Mouse (Mus musculus) MEL (cell line): ENCODE data around the gene Txn2. TPM values are rescaled to one million over a fixed set of nuclear protein-coding genes. Genes with fewer than 3 reads are reported as not detected.

ENCODE experiments used
- DNase-seq: peaks from one replicate; pipeline ENCODE4 v3.0.0; 2011; ENCODE audit warnings: low read depth, low spot score
- H3K27ac ChIP-seq: 2 replicates; pipeline ENCODE4 v1.5.1; 2012; ENCODE audit warnings: low read depth, mild to moderate bottlenecking, control low read depth, low read length, moderate library complexity; ENCODE audit not compliant: control insufficient read depth
- H3K27me3 ChIP-seq, 2 experiments: fragments of 150-350 bp in 1 of 2; sonication (generic) in 1 of 2; 2 replicates each; pipeline ENCODE4 v1.6.1; 2012; ENCODE audit warnings: low read length in 2 of 2, mild to moderate bottlenecking in 2 of 2, improper control_type of control experiment in 1 of 2, moderate library complexity in 1 of 2; ENCODE audit not compliant: insufficient read depth in 2 of 2, control insufficient read depth in 1 of 2
- H3K36me3 ChIP-seq, 2 experiments: 2 replicates each; pipeline ENCODE4 v1.6.1; 2012 to 2014; ENCODE audit warnings: low read length in 2 of 2, improper control_type of control experiment in 1 of 2, inconsistent platforms in 1 of 2, mild to moderate bottlenecking in 1 of 2; ENCODE audit not compliant: insufficient read depth in 2 of 2, control insufficient read depth in 1 of 2
- H3K4me1 ChIP-seq, 2 experiments: fragments of 150-350 bp in 1 of 2; sonication (generic) in 1 of 2; 2 replicates each; pipeline ENCODE4 v1.6.1; 2012; ENCODE audit warnings: low read length in 2 of 2, improper control_type of control experiment in 1 of 2, mild to moderate bottlenecking in 1 of 2; ENCODE audit not compliant: insufficient read depth in 2 of 2, control insufficient read depth in 1 of 2
- H3K4me3 ChIP-seq, 2 experiments: fragments of 150-350 bp in 1 of 2; sonication (generic) in 1 of 2; 2 replicates each; pipeline ENCODE4 v1.5.1; 2012; ENCODE audit warnings: low read depth in 2 of 2, low read length in 2 of 2, mild to moderate bottlenecking in 2 of 2, moderate library complexity in 2 of 2, control low read depth in 1 of 2, improper control_type of control experiment in 1 of 2; ENCODE audit not compliant: control insufficient read depth in 1 of 2, insufficient read depth in 1 of 2
- H3K79me2 ChIP-seq: 2 replicates; pipeline ENCODE4 v1.6.1; 2012; ENCODE audit warnings: mild to moderate bottlenecking, low read length, moderate library complexity; ENCODE audit not compliant: control insufficient read depth, poor library complexity, insufficient read depth
- H3K9ac ChIP-seq: 2 replicates; pipeline ENCODE4 v1.6.1; 2012; ENCODE audit warnings: low read depth, mild to moderate bottlenecking, control low read depth, low read length, moderate library complexity; ENCODE audit not compliant: control insufficient read depth, poor library complexity, severe bottlenecking
- H3K9me3 ChIP-seq: fragments of 150-350 bp; sonication (generic); replicated peaks from 2 replicates; pipeline ENCODE4 v1.6.1; 2012; ENCODE audit warnings: mild to moderate bottlenecking, low read length, improper control_type of control experiment, moderate library complexity; ENCODE audit not compliant: insufficient read depth
- CHD1 ChIP-seq: IDR thresholded peaks from 2 replicates; pipeline ENCODE4 v1.6.1; 2012; ENCODE audit warnings: low read depth, mild to moderate bottlenecking, inconsistent platforms, low read length, improper control_type of control experiment
- E2F4 ChIP-seq: IDR thresholded peaks from 2 replicates; pipeline ENCODE4 v1.6.1; 2011; ENCODE audit warnings: low read depth, low read length, improper control_type of control experiment, borderline replicate concordance
- ELF1 ChIP-seq: IDR thresholded peaks from 2 replicates; pipeline ENCODE4 v1.6.1; 2014; ENCODE audit warnings: low read depth, mild to moderate bottlenecking, inconsistent platforms, low read length, improper control_type of control experiment, moderate library complexity
- EP300 ChIP-seq, 2 experiments: IDR thresholded peaks; 2 replicates each; pipeline ENCODE4 v1.6.1; 2011; ENCODE audit warnings: improper control_type of control experiment in 2 of 2, low read length in 2 of 2, low read depth in 1 of 2, mild to moderate bottlenecking in 1 of 2
- ETS1 ChIP-seq: IDR thresholded peaks from 2 replicates; pipeline ENCODE4 v1.6.1; 2012; ENCODE audit warnings: low read depth, mild to moderate bottlenecking, inconsistent platforms, low read length, improper control_type of control experiment, moderate library complexity
- GABPA ChIP-seq: IDR thresholded peaks from 2 replicates; pipeline ENCODE4 v1.6.1; 2012; ENCODE audit warnings: low read depth, mild to moderate bottlenecking, inconsistent platforms, low read length, improper control_type of control experiment, moderate library complexity
- HCFC1 ChIP-seq: IDR thresholded peaks from 2 replicates; pipeline ENCODE4 v1.6.1; 2012; ENCODE audit warnings: low read depth, mild to moderate bottlenecking, inconsistent platforms, low read length, improper control_type of control experiment, moderate library complexity
- KAT2A ChIP-seq: conservative IDR thresholded peaks from 2 replicates; pipeline ENCODE4 v1.6.1; 2012; ENCODE audit warnings: low read depth, low read length, improper control_type of control experiment, inconsistent platforms
- MAX ChIP-seq: IDR thresholded peaks from 2 replicates; pipeline ENCODE4 v1.6.1; 2011; ENCODE audit warnings: low read length, improper control_type of control experiment
- MAZ ChIP-seq: IDR thresholded peaks from 2 replicates; pipeline ENCODE4 v1.6.1; 2012; ENCODE audit warnings: low read depth, mild to moderate bottlenecking, inconsistent platforms, low read length, improper control_type of control experiment
- MXI1 ChIP-seq: IDR thresholded peaks from 2 replicates; pipeline ENCODE4 v1.6.1; 2011; ENCODE audit warnings: mild to moderate bottlenecking, low read depth, low read length, improper control_type of control experiment
- MYB ChIP-seq: IDR thresholded peaks from 2 replicates; pipeline ENCODE4 v1.6.1; 2011; ENCODE audit warnings: mild to moderate bottlenecking, low read depth, low read length, improper control_type of control experiment
- MYC ChIP-seq: IDR thresholded peaks from 2 replicates; pipeline ENCODE4 v1.6.1; 2011; ENCODE audit warnings: low read depth, mild to moderate bottlenecking, low read length, improper control_type of control experiment, moderate library complexity
- NELFE ChIP-seq: IDR thresholded peaks from 2 replicates; pipeline ENCODE4 v1.6.1; 2011; ENCODE audit warnings: low read depth, low read length, improper control_type of control experiment
- NRF1 ChIP-seq: IDR thresholded peaks from 2 replicates; pipeline ENCODE4 v1.6.1; 2014; ENCODE audit warnings: low read depth, mild to moderate bottlenecking, inconsistent platforms, low read length, improper control_type of control experiment, moderate library complexity; ENCODE audit not compliant: poor library complexity, insufficient read depth, severe bottlenecking
- POLR2A ChIP-seq, 2 experiments: IDR thresholded peaks; 2 replicates each; pipeline ENCODE4 v1.6.1; 2011 to 2012; ENCODE audit warnings: low read length in 2 of 2, mild to moderate bottlenecking in 2 of 2, control low read depth in 1 of 2, improper control_type of control experiment in 1 of 2, low read depth in 1 of 2, moderate library complexity in 1 of 2; ENCODE audit not compliant: control insufficient read depth in 1 of 2, insufficient read depth in 1 of 2, poor library complexity in 1 of 2
- POLR2AphosphoS2 ChIP-seq: IDR thresholded peaks from 2 replicates; pipeline ENCODE4 v1.6.1; 2011; ENCODE audit warnings: low read length, improper control_type of control experiment
- POLR2AphosphoS5 ChIP-seq: IDR thresholded peaks from 2 replicates; pipeline ENCODE4 v1.6.1; 2012; ENCODE audit warnings: low read depth, borderline replicate concordance, mild to moderate bottlenecking, inconsistent platforms, low read length, moderate library complexity, mixed read lengths
- RCOR1 ChIP-seq: IDR thresholded peaks from 2 replicates; pipeline ENCODE4 v1.6.1; 2012; ENCODE audit warnings: low read depth, mild to moderate bottlenecking, inconsistent platforms, low read length, improper control_type of control experiment
- SIN3A ChIP-seq: IDR thresholded peaks from 2 replicates; pipeline ENCODE4 v1.6.1; 2012; ENCODE audit warnings: low read length, improper control_type of control experiment, inconsistent platforms
- SMC3 ChIP-seq: IDR thresholded peaks from 2 replicates; pipeline ENCODE4 v1.6.1; 2011; ENCODE audit warnings: low read depth, low read length, improper control_type of control experiment
- TCF12 ChIP-seq: IDR thresholded peaks from 2 replicates; pipeline ENCODE4 v1.6.1; 2014; ENCODE audit warnings: low read depth, mild to moderate bottlenecking, inconsistent platforms, low read length, improper control_type of control experiment, moderate library complexity
- USF1 ChIP-seq: IDR thresholded peaks from 2 replicates; pipeline ENCODE4 v1.6.1; 2014; ENCODE audit warnings: low read depth, mild to moderate bottlenecking, inconsistent platforms, low read length, improper control_type of control experiment, moderate library complexity
- ZC3H11A ChIP-seq: IDR thresholded peaks from 2 replicates; pipeline ENCODE4 v1.6.1; 2012; ENCODE audit warnings: low read depth, mild to moderate bottlenecking, inconsistent platforms, low read length, improper control_type of control experiment
- ZMIZ1 ChIP-seq: IDR thresholded peaks from 2 replicates; pipeline ENCODE4 v1.6.1; 2012; ENCODE audit warnings: low read depth, mild to moderate bottlenecking, inconsistent platforms, low read length, improper control_type of control experiment, moderate library complexity
- polyA plus RNA-seq, 2 experiments: library from polyadenylated mRNA; stranded (reverse) in 1 of 2; unstranded in 1 of 2; fragments of >175 nt in 1 of 2; fragments of >200 nt in 1 of 2; gene quantifications; 2 replicates each; pipeline versions ENCODE4 v1.2.1 to v1.2.4; 2012; ENCODE audit warnings: low replicate concordance in 2 of 2, low read depth in 1 of 2; ENCODE audit not compliant: insufficient read length in 2 of 2, insufficient read depth in 1 of 2, missing spikeins in 1 of 2
- total RNA-seq: library from RNA; depleted of rRNA; stranded (reverse); fragments of 300-350 nt; gene quantifications from 2 replicates; pipeline ENCODE4 v1.2.3, GENCODE M21; 2012; rRNA removed

Txn2 gene
- total RNA-seq, result 188 and 207 TPM in 2 replicates
- 100 to 1,000 TPM; 114 to 416 TPM for polyA plus RNA-seq

- peak; percentile 93 for TF ChIP-seq POLR2AphosphoS2
- peak; percentile 96 for TF ChIP-seq MAZ
- TF ChIP-seq ZMIZ1, result peak; percentile 78
- TF ChIP-seq USF1, result peak; percentile 71
- peak; percentile 87 for TF ChIP-seq ELF1
- peak; percentile 54 for TF ChIP-seq ETS1
- TF ChIP-seq SMC3, result no peak
- peak; percentile 60; the same call in 1 of the 2 replicates for TF ChIP-seq E2F4
- TF ChIP-seq HCFC1, result peak; percentile 90
- TF ChIP-seq RCOR1, result no peak
- peak; percentile 46 for TF ChIP-seq TCF12
- TF ChIP-seq POLR2AphosphoS5, result no peak
- no peak for TF ChIP-seq MYB
- no peak for TF ChIP-seq NRF1
- TF ChIP-seq CHD1, result no peak
- no peak for TF ChIP-seq GABPA
- TF ChIP-seq NELFE, result peak; percentile 77
- TF ChIP-seq EP300 (IDR thresholded peaks at IDR 0.05; ENCODE audit: low read depth in 1 of 2, low read length in 2 of 2), result 0 out of 4 replicates have a peak, but pooled peaks of 1 of the 2 experiments have one; percentile 16
- TF ChIP-seq POLR2A (IDR thresholded peaks at IDR 0.05; ENCODE audit: control insufficient read depth in 1 of 2, insufficient read depth in 1 of 2, low read depth in 1 of 2, low read length in 2 of 2, poor library complexity in 1 of 2), result peak; percentile 64 to 94
- TF ChIP-seq MYC, result peak; percentile 95
- TF ChIP-seq MAX, result peak; percentile 96
- no peak for TF ChIP-seq ZC3H11A
- TF ChIP-seq SIN3A, result peak; percentile 95
- peak; percentile 98 for TF ChIP-seq MXI1
- TF ChIP-seq KAT2A, result peak; percentile 61
- TF ChIP-seq, all 39 proteins: peak for 17
- H3K4me3 ChIP-seq, result peak within 1 kb of the TSS; percentile 77 to 85
- H3K4me1 ChIP-seq, result peaks cover 2 to 32% of the 10 kb centered on the region in 2 experiments
- H3K9ac ChIP-seq, result peak within 1 kb of the TSS; percentile 82
- DNase-seq, result peak; percentile 100
- no peaks in the 10 kb centered on the region for H3K9me3 ChIP-seq
- H3K27me3 ChIP-seq, result no peaks in the 10 kb centered on the region
- H3K27ac ChIP-seq, result peak within 1 kb of the TSS; percentile 91
- peaks cover 30% of the 10 kb centered on the region for H3K79me2 ChIP-seq
- peaks cover 4 to 29% of the 10 kb centered on the region in 2 experiments; a peak in 3 of 4 replicates for H3K36me3 ChIP-seq
These were observed at the start of gene Txn2 for GRCm38 (mm10) chr15:77928673-77929331. Gene Txn2, minus strand, starts transcription at chr15:77929006.
